Mouse (Mus musculus) mesoderm, embryonic 11.5 days (tissue): Measurements from ENCODE around the gene Klhl28.

Experiments used
- DNase-seq: peaks from one replicate; pipeline ENCODE4 v3.0.0-alpha.2; 2012; ENCODE audit warnings: low read depth, low spot score

The Klhl28 gene

GRCm38 (mm10) chr12:64965124-64966026, at the start of gene Klhl28, which contains the start of gene Togaram1:
Gene Klhl28 (minus strand): TSS chr12:64965534.
Gene Togaram1 (plus strand): TSS chr12:64965804.
- DNase-seq = peak; percentile 99

GRCm38 (mm10) chr12:65007725-65008124, 42.4 kb upstream of the Klhl28 start:
- DNase-seq = no peak

- no peak for DNase-seq
Observed at GRCm38 (mm10) chr12:64977518-64977917, 12.2 kb upstream of the Klhl28 start.

- DNase-seq = no peak
Observed at GRCm38 (mm10) chr12:64976191-64976590, 10.9 kb upstream of the Klhl28 start.

GRCm38 (mm10) chr12:64975558-64975957, 10.2 kb upstream of the Klhl28 start:
- no peak for DNase-seq

- no peak for DNase-seq
Observed at GRCm38 (mm10) chr12:64972063-64972462, 6.7 kb upstream of the Klhl28 start.

- no peak for DNase-seq
Observed at GRCm38 (mm10) chr12:64971399-64971798, 6.1 kb upstream of the Klhl28 start.

- DNase-seq = no peak
Observed at GRCm38 (mm10) chr12:64968067-64968466, 2.7 kb upstream of the Klhl28 start.

- no peak for DNase-seq
Observed at GRCm38 (mm10) chr12:64967470-64967869, 2.1 kb upstream of the Klhl28 start.

GRCm38 (mm10) chr12:64966652-64967435, 1.5 kb upstream of the Klhl28 start:
- no peak for DNase-seq

- peak; percentile 56 for DNase-seq
Observed at GRCm38 (mm10) chr12:64966101-64966631, 832 bp upstream of the Klhl28 start.

GRCm38 (mm10) chr12:64964560-64964959, 774 bp downstream of the Klhl28 start:
- no peak for DNase-seq

- DNase-seq = no peak
Observed at GRCm38 (mm10) chr12:64937493-64937892, 27.8 kb downstream of the Klhl28 start.

GRCm38 (mm10) chr12:64917578-64918471, 47.5 kb downstream of the Klhl28 start, which contains the start of gene Gm527:
Gene Gm527 (plus strand): TSS chr12:64917906.
- DNase-seq = peak; percentile 95

- no peak for DNase-seq
Observed at GRCm38 (mm10) chr12:64916735-64917134, 48.6 kb downstream of the Klhl28 start.

- DNase-seq = no peak
Observed at GRCm38 (mm10) chr12:64912996-64913395, 52.3 kb downstream of the Klhl28 start.

- no peak for DNase-seq
Observed at GRCm38 (mm10) chr12:64903186-64903585, 62.1 kb downstream of the Klhl28 start.

- peak; percentile 75 for DNase-seq
Observed at GRCm38 (mm10) chr12:64902506-64902905, 62.8 kb downstream of the Klhl28 start.

- peak; percentile 77 for DNase-seq
Observed at GRCm38 (mm10) chr12:64897060-64897730, 68.1 kb downstream of the Klhl28 start.
